Mouse (Mus musculus): ENCODE measurements around the gene Trim6. TPM values are rescaled to one million over a fixed set of nuclear protein-coding genes. Genes with fewer than 3 reads are reported as not detected.
"Not testable (repeated sequence)": the region's sequence is repeated elsewhere in the genome, so short reads cannot be mapped to it uniquely, and the experiment has no call there.

The Trim6 gene
- total and polyA plus RNA-seq, 3 experiments, result 0.10 to 0.34 (median 0.33) TPM

- TF ChIP-seq CTCF (IDR thresholded peaks at IDR 0.05) (peak; percentile 86), EP300 (IDR thresholded peaks at IDR 0.05; ENCODE audit: insufficient read depth, low read depth, low read length) (no peak), POLR2A (IDR thresholded peaks at IDR 0.05; ENCODE audit: insufficient read depth, low read depth, low read length) (no peak)
- no peak overlapping the region for H3K9ac ChIP-seq (ENCODE audit: low read depth, low read length)
- no peak overlapping the region for H3K4me3 ChIP-seq
- no peaks in the 10 kb centered on the region for H3K36me3 ChIP-seq (ENCODE audit: control insufficient read depth, insufficient read depth, low read length)
- peak in 1 of 2 experiments; percentile 33 for DNase-seq
- intact Hi-C loops (cut with DNase I), result loop anchor here (1.0 kb wide), 1 partner anchor 32 kb away; no protein-coding TSS in a partner anchor
- no peaks in the 10 kb centered on the region for H3K79me2 ChIP-seq (replicated peaks; ENCODE audit: control insufficient read depth, insufficient read depth, low read length)
- no peaks in the 10 kb centered on the region for H3K27me3 ChIP-seq (ENCODE audit: control insufficient read depth, insufficient read depth, low read length)
- H3K4me1 ChIP-seq (ENCODE audit: control insufficient read depth, insufficient read depth, low read length), result no peaks in the 10 kb centered on the region
- WGBS, result 20% methylated on average over 2 of the region's 2 CpGs
- H3K27ac ChIP-seq, result no peak overlapping the region
These were observed 12.6 kb downstream of the Trim6 start for GRCm38 (mm10) chr7:104231203-104231602.

- Histone ChIP-seq H3K27me3 (ENCODE audit: control insufficient read depth, insufficient read depth, low read length) (no peaks in the 10 kb centered on the region), H3K4me1 (ENCODE audit: control insufficient read depth, insufficient read depth, low read length) (no peaks in the 10 kb centered on the region; the same call in 1 of the 2 replicates), H3K36me3 (ENCODE audit: control insufficient read depth, insufficient read depth, low read length) (no peaks in the 10 kb centered on the region), H3K4me3 (no peak overlapping the region), H3K27ac (no peak overlapping the region), H3K9ac (ENCODE audit: low read depth, low read length) (no peak overlapping the region), H3K79me2 (replicated peaks; ENCODE audit: control insufficient read depth, insufficient read depth, low read length) (no peaks in the 10 kb centered on the region)
- no peak for DNase-seq
- TF ChIP-seq POLR2A (IDR thresholded peaks at IDR 0.05; ENCODE audit: insufficient read depth, low read depth, low read length) (no peak), EP300 (IDR thresholded peaks at IDR 0.05; ENCODE audit: insufficient read depth, low read depth, low read length) (no peak), CTCF (IDR thresholded peaks at IDR 0.05) (no peak)
- intact Hi-C loops (cut with DNase I), result loop anchor here (5.0 kb wide), 1 partner anchor 111 kb away; the partner anchor contains the start of gene Trim12c
These were observed 22.3 kb downstream of the Trim6 start for GRCm38 (mm10) chr7:104240857-104241256.

GRCm38 (mm10) chr7:104243616-104244015 lies 25.0 kb downstream of the Trim6 start:
- 56% methylated on average over 1 of the region's 1 CpGs for WGBS
- Histone ChIP-seq H3K9ac (ENCODE audit: low read depth, low read length) (no peak overlapping the region), H3K27me3 (ENCODE audit: control insufficient read depth, insufficient read depth, low read length) (no peaks in the 10 kb centered on the region), H3K36me3 (ENCODE audit: control insufficient read depth, insufficient read depth, low read length) (no peaks in the 10 kb centered on the region), H3K4me3 (no peak overlapping the region), H3K27ac (no peak overlapping the region; the same call in 1 of the 2 replicates), H3K79me2 (replicated peaks; ENCODE audit: control insufficient read depth, insufficient read depth, low read length) (no peaks in the 10 kb centered on the region), H3K4me1 (ENCODE audit: control insufficient read depth, insufficient read depth, low read length) (no peaks in the 10 kb centered on the region; the same call in 1 of the 2 replicates)
- intact Hi-C loops (cut with DNase I), result loop anchor here (1.0 to 5.0 kb wide), 3 partner anchors 24 to 109 kb away; partner anchors contain the start of gene Trim12c
- TF ChIP-seq POLR2A (IDR thresholded peaks at IDR 0.05; ENCODE audit: insufficient read depth, low read depth, low read length) (no peak), EP300 (IDR thresholded peaks at IDR 0.05; ENCODE audit: insufficient read depth, low read depth, low read length) (no peak), CTCF (IDR thresholded peaks at IDR 0.05) (no peak)
- DNase-seq, result no peak

GRCm38 (mm10) chr7:104244287-104245181 lies 25.9 kb downstream of the Trim6 start, which contains the start of gene Trim34a:
Trim34a (plus strand) TSS chr7:104244457.
- TF ChIP-seq CTCF (IDR thresholded peaks at IDR 0.05) (peak; percentile 81), EP300 (IDR thresholded peaks at IDR 0.05; ENCODE audit: insufficient read depth, low read depth, low read length) (0 out of 2 replicates have a peak, but pooled peaks have one; percentile 39), POLR2A (IDR thresholded peaks at IDR 0.05; ENCODE audit: insufficient read depth, low read depth, low read length) (peak; percentile 78)
- H3K4me1 ChIP-seq (ENCODE audit: control insufficient read depth, insufficient read depth, low read length), result no peaks in the 10 kb centered on the region; the same call in 1 of the 2 replicates
- H3K36me3 ChIP-seq (ENCODE audit: control insufficient read depth, insufficient read depth, low read length), result no peaks in the 10 kb centered on the region
- DNase-seq, result peak; percentile 70 to 73
- H3K79me2 ChIP-seq (replicated peaks; ENCODE audit: control insufficient read depth, insufficient read depth, low read length), result no peaks in the 10 kb centered on the region
- H3K27ac ChIP-seq, result peak within 1 kb of the TSS; percentile 86
- no peaks in the 10 kb centered on the region for H3K27me3 ChIP-seq (ENCODE audit: control insufficient read depth, insufficient read depth, low read length)
- H3K4me3 ChIP-seq, result peak within 1 kb of the TSS; percentile 61
- intact Hi-C loops (cut with DNase I), result loop anchor here (5.0 kb wide), 1 partner anchor 108 kb away; the partner anchor contains the start of gene Trim12c
- 4% methylated on average over 13 of the region's 13 CpGs for whole genome bisulfite sequencing
- H3K9ac ChIP-seq (ENCODE audit: low read depth, low read length), result peak within 1 kb of the TSS; percentile 99

GRCm38 (mm10) chr7:104260380-104260779 lies 41.8 kb downstream of the Trim6 start:
- intact Hi-C loops (cut with DNase I), result not testable (repeated sequence)

GRCm38 (mm10) chr7:104265335-104265734 lies 46.7 kb downstream of the Trim6 start:
- H3K4me1 ChIP-seq (ENCODE audit: control insufficient read depth, insufficient read depth, low read length); H3K36me3 ChIP-seq (ENCODE audit: control insufficient read depth, insufficient read depth, low read length); H3K27ac ChIP-seq; H3K79me2 ChIP-seq (replicated peaks; ENCODE audit: control insufficient read depth, insufficient read depth, low read length); DNase-seq; intact Hi-C loops (cut with DNase I); H3K4me3 ChIP-seq; H3K9ac ChIP-seq (ENCODE audit: low read depth, low read length); H3K27me3 ChIP-seq (ENCODE audit: control insufficient read depth, insufficient read depth, low read length): not testable (repeated sequence)
- 29% methylated on average over 5 of the region's 5 CpGs for WGBS

More at GRCm38 (mm10) chr7:104260380-104260779, 41.8 kb downstream of the Trim6 start:
- not testable (repeated sequence) for H3K27me3 ChIP-seq (ENCODE audit: control insufficient read depth, insufficient read depth, low read length); H3K79me2 ChIP-seq (replicated peaks; ENCODE audit: control insufficient read depth, insufficient read depth, low read length); H3K27ac ChIP-seq; H3K4me3 ChIP-seq; H3K4me1 ChIP-seq (ENCODE audit: control insufficient read depth, insufficient read depth, low read length); H3K36me3 ChIP-seq (ENCODE audit: control insufficient read depth, insufficient read depth, low read length); DNase-seq; H3K9ac ChIP-seq (ENCODE audit: low read depth, low read length)
- 82% methylated on average over 4 of the region's 4 CpGs for WGBS

GRCm38 (mm10) chr7:104279361-104279760 lies 60.8 kb downstream of the Trim6 start:
- H3K79me2 ChIP-seq (replicated peaks; ENCODE audit: control insufficient read depth, insufficient read depth, low read length); H3K36me3 ChIP-seq (ENCODE audit: control insufficient read depth, insufficient read depth, low read length); H3K4me3 ChIP-seq; H3K9ac ChIP-seq (ENCODE audit: low read depth, low read length); H3K4me1 ChIP-seq (ENCODE audit: control insufficient read depth, insufficient read depth, low read length); H3K27me3 ChIP-seq (ENCODE audit: control insufficient read depth, insufficient read depth, low read length); intact Hi-C loops (cut with DNase I); H3K27ac ChIP-seq; DNase-seq: not testable (repeated sequence)
- 78% methylated on average over 3 of the region's 3 CpGs for WGBS

All from heart, adult 2 months (tissue).